Mouse (Mus musculus): ENCODE measurements at regions not wholly inside any gene's neighbourhood (a gene's known extent, or its start where the extent isn't known, plus 50 kb on each side); places are given as distances from the start of the nearest gene placed in this dataset.
A peak's percentile ranks its signal among the peaks of the same experiment; 100 is the strongest.

GRCm38 (mm10) chr2:133458735-133459134 is 93.2 kb upstream of the Bmp2 start:
- no peaks in the 10 kb centered on the region for H3K4me1 ChIP-seq (ENCODE audit: control insufficient read depth, insufficient read depth, low read length)
- no peak overlapping the region for H3K27ac ChIP-seq (replicated peaks; ENCODE audit: low read depth, low read length)
- H3K4me3 ChIP-seq (ENCODE audit: low read depth, low read length) = no peak overlapping the region
- DNase-seq (ENCODE audit: low spot score) (no peak), ATAC-seq (ENCODE audit: low read depth) (no peak)
- no peaks in the 10 kb centered on the region for H3K27me3 ChIP-seq (replicated peaks; ENCODE audit: control insufficient read depth, insufficient read depth, low read length)
- WGBS = 50% methylated on average over 2 of the region's 2 CpGs
- H3K4me2 ChIP-seq (ENCODE audit: low read depth, low read length) = no peak overlapping the region
- H3K36me3 ChIP-seq (ENCODE audit: control insufficient read depth, insufficient read depth, low read length) = no peaks in the 10 kb centered on the region
- no peaks in the 10 kb centered on the region for H3K9me3 ChIP-seq (ENCODE audit: control insufficient read depth, low read length)
- H3K9ac ChIP-seq (ENCODE audit: low read depth, low read length) = no peak overlapping the region

DNA sequence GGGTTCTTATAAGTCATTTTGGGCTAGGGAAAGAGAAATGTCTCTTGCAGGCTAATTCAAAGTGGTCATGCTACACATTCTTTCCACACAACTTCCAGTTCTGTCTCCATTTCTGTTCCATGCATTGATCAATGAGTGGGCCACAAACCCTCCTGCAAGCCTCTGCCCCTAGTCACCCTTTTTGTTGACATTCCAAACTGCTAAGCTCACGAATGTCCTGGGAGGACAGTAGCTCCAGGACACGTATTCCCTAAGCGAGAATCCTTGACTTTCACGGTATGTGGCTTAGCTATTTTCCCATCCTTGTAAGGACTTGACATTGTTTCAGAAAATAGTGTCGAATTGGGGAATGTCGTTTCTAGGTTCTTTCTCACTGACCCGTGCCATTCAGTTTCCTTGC is 91.1 kb upstream of the Bmp2 start:
- Histone ChIP-seq H3K4me2 (ENCODE audit: low read depth, low read length) (no peak overlapping the region), H3K4me1 (ENCODE audit: control insufficient read depth, insufficient read depth, low read length) (no peaks in the 10 kb centered on the region), H3K9ac (ENCODE audit: low read depth, low read length) (no peak overlapping the region), H3K27ac (replicated peaks; ENCODE audit: low read depth, low read length) (no peak overlapping the region), H3K36me3 (ENCODE audit: control insufficient read depth, insufficient read depth, low read length) (no peaks in the 10 kb centered on the region), H3K4me3 (ENCODE audit: low read depth, low read length) (no peak overlapping the region), H3K9me3 (ENCODE audit: control insufficient read depth, low read length) (no peaks in the 10 kb centered on the region), H3K27me3 (replicated peaks; ENCODE audit: control insufficient read depth, insufficient read depth, low read length) (no peaks in the 10 kb centered on the region)
- 67% methylated on average over 7 of the region's 7 CpGs for WGBS
- DNase-seq (ENCODE audit: low spot score) = no peak
- ATAC-seq (ENCODE audit: low read depth) = no peak

GRCm38 (mm10) chr2:133462378-133462777 is 89.6 kb upstream of the Bmp2 start:
- Histone ChIP-seq H3K4me2 (ENCODE audit: low read depth, low read length) (no peak overlapping the region), H3K27me3 (replicated peaks; ENCODE audit: control insufficient read depth, insufficient read depth, low read length) (no peaks in the 10 kb centered on the region), H3K4me3 (ENCODE audit: low read depth, low read length) (no peak overlapping the region), H3K9ac (ENCODE audit: low read depth, low read length) (no peak overlapping the region), H3K27ac (replicated peaks; ENCODE audit: low read depth, low read length) (no peak overlapping the region), H3K4me1 (ENCODE audit: control insufficient read depth, insufficient read depth, low read length) (no peaks in the 10 kb centered on the region), H3K36me3 (ENCODE audit: control insufficient read depth, insufficient read depth, low read length) (no peaks in the 10 kb centered on the region), H3K9me3 (ENCODE audit: control insufficient read depth, low read length) (no peaks in the 10 kb centered on the region)
- WGBS = 84% methylated on average over 2 of the region's 2 CpGs
- ATAC-seq (ENCODE audit: low read depth) (no peak), DNase-seq (ENCODE audit: low spot score) (no peak)

DNA sequence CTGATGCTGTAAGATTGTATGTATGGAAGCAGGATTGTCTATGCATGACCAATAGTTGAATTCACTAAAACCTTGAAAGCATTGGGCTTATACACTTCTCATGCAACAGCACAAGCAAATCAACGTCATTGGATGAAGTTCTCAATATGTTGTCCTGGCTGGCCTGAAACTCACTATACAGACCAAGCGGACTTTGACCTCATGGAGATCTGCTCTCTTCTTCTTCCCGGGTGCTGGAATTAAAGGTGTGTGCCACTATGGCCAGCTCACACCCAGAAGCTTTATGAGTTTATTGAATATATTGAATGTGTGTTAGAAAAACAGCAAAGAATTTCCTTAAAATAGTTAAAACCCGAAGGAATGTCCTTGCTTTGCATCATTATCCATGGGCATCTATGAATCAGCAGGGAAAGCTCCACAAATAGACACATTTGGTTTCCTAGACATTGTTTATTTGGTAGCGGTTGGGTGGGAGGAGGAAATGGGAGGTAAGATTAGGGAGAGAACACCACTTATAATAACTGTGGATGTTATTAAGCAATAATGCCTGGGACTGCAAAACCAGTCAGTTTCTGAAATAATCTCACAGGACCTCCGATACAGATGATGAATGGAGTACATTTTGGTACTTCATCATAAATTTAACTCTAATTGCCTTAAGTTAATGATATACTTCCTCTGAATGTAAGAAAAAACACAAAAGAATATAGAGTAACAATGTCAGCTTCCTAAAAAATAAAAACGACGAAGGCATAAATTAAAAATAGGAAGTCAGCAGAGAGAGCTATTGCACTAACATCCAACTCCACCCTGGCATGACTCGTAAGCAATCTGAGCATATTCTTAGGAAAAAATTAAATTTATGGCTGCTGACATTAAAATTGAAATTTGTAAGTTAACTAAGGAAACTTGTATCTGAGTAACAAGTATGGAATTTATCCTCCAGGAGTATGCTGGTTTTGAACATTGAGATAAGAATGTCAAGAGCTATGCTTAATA is 84.5 kb upstream of the Bmp2 start:
- Histone ChIP-seq H3K4me3 (ENCODE audit: low read depth, low read length) (no peak overlapping the region), H3K27me3 (replicated peaks; ENCODE audit: control insufficient read depth, insufficient read depth, low read length) (no peaks in the 10 kb centered on the region), H3K4me1 (ENCODE audit: control insufficient read depth, insufficient read depth, low read length) (no peaks in the 10 kb centered on the region), H3K9ac (ENCODE audit: low read depth, low read length) (no peak overlapping the region), H3K4me2 (ENCODE audit: low read depth, low read length) (no peak overlapping the region), H3K27ac (replicated peaks; ENCODE audit: low read depth, low read length) (no peak overlapping the region), H3K9me3 (ENCODE audit: control insufficient read depth, low read length) (no peaks in the 10 kb centered on the region), H3K36me3 (ENCODE audit: control insufficient read depth, insufficient read depth, low read length) (no peaks in the 10 kb centered on the region)
- ATAC-seq (ENCODE audit: low read depth) = no peak
- no peak for DNase-seq (ENCODE audit: low spot score)
- 84% methylated on average over 9 of the region's 9 CpGs for WGBS

GRCm38 (mm10) chr2:133472966-133473744 is 78.8 kb upstream of the Bmp2 start:
- WGBS = 53% methylated on average over 5 of the region's 5 CpGs
- no peak overlapping the region for H3K4me2 ChIP-seq (ENCODE audit: low read depth, low read length)
- H3K36me3 ChIP-seq (ENCODE audit: control insufficient read depth, insufficient read depth, low read length) = no peaks in the 10 kb centered on the region
- H3K27me3 ChIP-seq (replicated peaks; ENCODE audit: control insufficient read depth, insufficient read depth, low read length) = no peaks in the 10 kb centered on the region
- H3K9me3 ChIP-seq (ENCODE audit: control insufficient read depth, low read length) = no peaks in the 10 kb centered on the region
- no peak overlapping the region for H3K9ac ChIP-seq (ENCODE audit: low read depth, low read length)
- DNase-seq (ENCODE audit: low spot score) (peak; percentile 56), ATAC-seq (ENCODE audit: low read depth) (0 out of 2 replicates have a peak, but pooled peaks have one; percentile 12)
- H3K4me1 ChIP-seq (ENCODE audit: control insufficient read depth, insufficient read depth, low read length) = 0 out of 2 replicates have a peak, but pooled peaks cover 3% of the 10 kb centered on the region
- no peak overlapping the region for H3K27ac ChIP-seq (replicated peaks; ENCODE audit: low read depth, low read length)
- H3K4me3 ChIP-seq (ENCODE audit: low read depth, low read length) = no peak overlapping the region

GRCm38 (mm10) chr2:133474174-133474573 is 77.8 kb upstream of the Bmp2 start:
- Histone ChIP-seq H3K9me3 (ENCODE audit: control insufficient read depth, low read length) (no peaks in the 10 kb centered on the region), H3K9ac (ENCODE audit: low read depth, low read length) (no peak overlapping the region), H3K36me3 (ENCODE audit: control insufficient read depth, insufficient read depth, low read length) (no peaks in the 10 kb centered on the region), H3K4me3 (ENCODE audit: low read depth, low read length) (no peak overlapping the region), H3K27me3 (replicated peaks; ENCODE audit: control insufficient read depth, insufficient read depth, low read length) (no peaks in the 10 kb centered on the region), H3K4me1 (ENCODE audit: control insufficient read depth, insufficient read depth, low read length) (0 out of 2 replicates have a peak, but pooled peaks cover 3% of the 10 kb centered on the region), H3K4me2 (ENCODE audit: low read depth, low read length) (no peak overlapping the region), H3K27ac (replicated peaks; ENCODE audit: low read depth, low read length) (no peak overlapping the region)
- WGBS = 44% methylated on average over 1 of the region's 1 CpGs
- no peak for DNase-seq (ENCODE audit: low spot score)
- ATAC-seq (ENCODE audit: low read depth) = no peak

- 70% methylated on average over 3 of the region's 3 CpGs for WGBS
Measured at GRCm38 (mm10) chr2:133480870-133481269, 71.1 kb upstream of the Bmp2 start.

DNA sequence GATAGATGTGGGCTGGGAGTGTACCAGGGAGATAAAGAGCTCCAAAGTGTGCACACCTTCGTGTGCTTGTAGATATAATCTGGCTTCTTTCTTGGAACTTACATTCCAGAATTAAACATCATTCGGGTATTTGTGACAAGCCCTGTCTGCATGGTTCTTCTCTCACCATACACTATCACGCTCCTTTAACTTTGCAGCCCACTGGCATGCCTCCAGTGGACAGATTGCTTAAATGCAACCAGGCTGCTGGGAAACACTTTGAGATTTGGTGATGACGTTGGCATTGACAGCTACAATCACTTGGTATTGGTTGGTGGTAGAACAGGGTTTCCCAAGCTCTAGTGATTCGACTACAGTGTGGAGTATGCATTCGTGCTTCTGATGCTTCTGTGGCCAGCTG is 70.7 kb upstream of the Bmp2 start:
- DNase-seq (ENCODE audit: low spot score) (no peak), ATAC-seq (ENCODE audit: low read depth) (no peak)
- H3K27me3 ChIP-seq (replicated peaks; ENCODE audit: control insufficient read depth, insufficient read depth, low read length) = no peaks in the 10 kb centered on the region
- no peak overlapping the region for H3K27ac ChIP-seq (replicated peaks; ENCODE audit: low read depth, low read length)
- no peak overlapping the region for H3K9ac ChIP-seq (ENCODE audit: low read depth, low read length)
- H3K4me3 ChIP-seq (ENCODE audit: low read depth, low read length) = no peak overlapping the region
- H3K36me3 ChIP-seq (ENCODE audit: control insufficient read depth, insufficient read depth, low read length) = no peaks in the 10 kb centered on the region
- H3K4me1 ChIP-seq (ENCODE audit: control insufficient read depth, insufficient read depth, low read length) = no peaks in the 10 kb centered on the region
- H3K9me3 ChIP-seq (ENCODE audit: control insufficient read depth, low read length) = no peaks in the 10 kb centered on the region
- no peak overlapping the region for H3K4me2 ChIP-seq (ENCODE audit: low read depth, low read length)
- 74% methylated on average over 6 of the region's 6 CpGs for WGBS

More at GRCm38 (mm10) chr2:133480870-133481269, 71.1 kb upstream of the Bmp2 start:
- Histone ChIP-seq H3K4me1 (ENCODE audit: control insufficient read depth, insufficient read depth, low read length) (no peaks in the 10 kb centered on the region), H3K9ac (ENCODE audit: low read depth, low read length) (no peak overlapping the region), H3K9me3 (ENCODE audit: control insufficient read depth, low read length) (no peaks in the 10 kb centered on the region), H3K27me3 (replicated peaks; ENCODE audit: control insufficient read depth, insufficient read depth, low read length) (no peaks in the 10 kb centered on the region), H3K36me3 (ENCODE audit: control insufficient read depth, insufficient read depth, low read length) (no peaks in the 10 kb centered on the region), H3K27ac (replicated peaks; ENCODE audit: low read depth, low read length) (no peak overlapping the region), H3K4me2 (ENCODE audit: low read depth, low read length) (no peak overlapping the region), H3K4me3 (ENCODE audit: low read depth, low read length) (no peak overlapping the region)
- no peak for DNase-seq (ENCODE audit: low spot score)
- ATAC-seq (ENCODE audit: low read depth) = no peak

Data from embryonic facial prominence, embryonic 14.5 days (tissue).